Mouse (Mus musculus): ENCODE measurements around the gene Olfr1044.
"Not testable (repeated sequence)": the region's sequence is repeated elsewhere in the genome, so short reads cannot be mapped to it uniquely, and the experiment has no call there.

Gene Olfr1044

GRCm38 (mm10) chr2:86177720-86178119, at the start of gene Olfr1044:
Olfr1044 (minus strand) TSS chr2:86177820.
- H3K4me1 ChIP-seq (replicated peaks; ENCODE audit: low read depth, low read length): peaks cover 15% of the 10 kb centered on the region
- no peak within 1 kb of the TSS for H3K4me3 ChIP-seq (replicated peaks; ENCODE audit: low read length)
- TF ChIP-seq POU5F1 (IDR thresholded peaks at IDR 0.05; ENCODE audit: borderline replicate concordance, low read length): no peak
- TF ChIP-seq NANOG (IDR thresholded peaks at IDR 0.05; ENCODE audit: borderline replicate concordance, low read length): no peak
- no peak for TF ChIP-seq CTCF (conservative IDR thresholded peaks at IDR 0.05; ENCODE audit: low read length)
- no peaks in the 10 kb centered on the region for H3K36me3 ChIP-seq (ENCODE audit: insufficient read depth, low read length)
- no peaks in the 10 kb centered on the region for H3K9me3 ChIP-seq (ENCODE audit: low read length)
- no peaks in the 10 kb centered on the region for H3K27me3 ChIP-seq (ENCODE audit: insufficient read depth, low read length)

- no peak for TF ChIP-seq NANOG (IDR thresholded peaks at IDR 0.05; ENCODE audit: borderline replicate concordance, low read length)
- no peak for TF ChIP-seq CTCF (conservative IDR thresholded peaks at IDR 0.05; ENCODE audit: low read length)
- TF ChIP-seq POU5F1 (IDR thresholded peaks at IDR 0.05; ENCODE audit: borderline replicate concordance, low read length): no peak
- no peaks in the 10 kb centered on the region for H3K27me3 ChIP-seq (ENCODE audit: insufficient read depth, low read length)
- H3K4me3 ChIP-seq (replicated peaks; ENCODE audit: low read length): no peak within 1 kb of the TSS
- no peaks in the 10 kb centered on the region for H3K36me3 ChIP-seq (ENCODE audit: insufficient read depth, low read length)
- H3K9me3 ChIP-seq (ENCODE audit: low read length): no peaks in the 10 kb centered on the region
- H3K4me1 ChIP-seq (replicated peaks; ENCODE audit: low read depth, low read length): no peaks in the 10 kb centered on the region
These were observed 41.6 kb upstream of the Olfr1044 start, which contains the start of gene Olfr1046 for GRCm38 (mm10) chr2:86219214-86219613. Olfr1046 (minus strand) TSS chr2:86219314.

GRCm38 (mm10) chr2:86202909-86203308, 25.3 kb upstream of the Olfr1044 start, which contains the start of gene Olfr1045:
Olfr1045 (minus strand) TSS chr2:86203009.
- no peaks in the 10 kb centered on the region for H3K9me3 ChIP-seq (ENCODE audit: low read length)
- no peaks in the 10 kb centered on the region for H3K27me3 ChIP-seq (ENCODE audit: insufficient read depth, low read length)
- TF ChIP-seq POU5F1 (IDR thresholded peaks at IDR 0.05; ENCODE audit: borderline replicate concordance, low read length) (no peak), NANOG (IDR thresholded peaks at IDR 0.05; ENCODE audit: borderline replicate concordance, low read length) (no peak), CTCF (conservative IDR thresholded peaks at IDR 0.05; ENCODE audit: low read length) (no peak)
- H3K36me3 ChIP-seq (ENCODE audit: insufficient read depth, low read length): no peaks in the 10 kb centered on the region
- H3K4me1 ChIP-seq (replicated peaks; ENCODE audit: low read depth, low read length): no peaks in the 10 kb centered on the region
- no peak within 1 kb of the TSS for H3K4me3 ChIP-seq (replicated peaks; ENCODE audit: low read length)

GRCm38 (mm10) chr2:86195863-86196262, 18.2 kb upstream of the Olfr1044 start:
- Histone ChIP-seq H3K4me3 (replicated peaks; ENCODE audit: low read length) (no peak overlapping the region), H3K36me3 (ENCODE audit: insufficient read depth, low read length) (no peaks in the 10 kb centered on the region), H3K4me1 (replicated peaks; ENCODE audit: low read depth, low read length) (no peaks in the 10 kb centered on the region), H3K9me3 (ENCODE audit: low read length) (peaks cover 5% of the 10 kb centered on the region), H3K27me3 (ENCODE audit: insufficient read depth, low read length) (no peaks in the 10 kb centered on the region)
- no peak for TF ChIP-seq NANOG (IDR thresholded peaks at IDR 0.05; ENCODE audit: borderline replicate concordance, low read length)
- TF ChIP-seq POU5F1 (IDR thresholded peaks at IDR 0.05; ENCODE audit: borderline replicate concordance, low read length): no peak
- no peak for TF ChIP-seq CTCF (conservative IDR thresholded peaks at IDR 0.05; ENCODE audit: low read length)

GRCm38 (mm10) chr2:86185583-86185982, 8.0 kb upstream of the Olfr1044 start, which contains the start of gene Olfr52:
Olfr52 (minus strand) TSS chr2:86185683.
- Histone ChIP-seq H3K4me3 (replicated peaks; ENCODE audit: low read length) (no peak within 1 kb of the TSS), H3K9me3 (ENCODE audit: low read length) (no peaks in the 10 kb centered on the region), H3K4me1 (replicated peaks; ENCODE audit: low read depth, low read length) (peaks cover 6% of the 10 kb centered on the region; the same call in 1 of the 2 replicates), H3K27me3 (ENCODE audit: insufficient read depth, low read length) (no peaks in the 10 kb centered on the region), H3K36me3 (ENCODE audit: insufficient read depth, low read length) (no peaks in the 10 kb centered on the region)
- TF ChIP-seq NANOG (IDR thresholded peaks at IDR 0.05; ENCODE audit: borderline replicate concordance, low read length) (no peak), CTCF (conservative IDR thresholded peaks at IDR 0.05; ENCODE audit: low read length) (no peak), POU5F1 (IDR thresholded peaks at IDR 0.05; ENCODE audit: borderline replicate concordance, low read length) (no peak)

- TF ChIP-seq POU5F1 (IDR thresholded peaks at IDR 0.05; ENCODE audit: borderline replicate concordance, low read length): no peak
- TF ChIP-seq NANOG (IDR thresholded peaks at IDR 0.05; ENCODE audit: borderline replicate concordance, low read length): peak; percentile 74
- no peak for TF ChIP-seq CTCF (conservative IDR thresholded peaks at IDR 0.05; ENCODE audit: low read length)
- Histone ChIP-seq H3K9me3 (ENCODE audit: low read length) (no peaks in the 10 kb centered on the region), H3K36me3 (ENCODE audit: insufficient read depth, low read length) (no peaks in the 10 kb centered on the region), H3K4me1 (replicated peaks; ENCODE audit: low read depth, low read length) (peaks cover 20% of the 10 kb centered on the region), H3K27me3 (ENCODE audit: insufficient read depth, low read length) (no peaks in the 10 kb centered on the region), H3K4me3 (replicated peaks; ENCODE audit: low read length) (no peak overlapping the region)
These were observed 2.3 kb upstream of the Olfr1044 start for GRCm38 (mm10) chr2:86179950-86180349.

GRCm38 (mm10) chr2:86175422-86175821, 2.2 kb downstream of the Olfr1044 start:
- not testable (repeated sequence) for H3K9me3 ChIP-seq (ENCODE audit: low read length); H3K4me3 ChIP-seq (replicated peaks; ENCODE audit: low read length); H3K27me3 ChIP-seq (ENCODE audit: insufficient read depth, low read length); H3K36me3 ChIP-seq (ENCODE audit: insufficient read depth, low read length)
- 0 out of 2 replicates have a peak, but pooled peaks have one; percentile 16 for TF ChIP-seq NANOG (IDR thresholded peaks at IDR 0.05; ENCODE audit: borderline replicate concordance, low read length)
- peaks cover 15% of the 10 kb centered on the region for H3K4me1 ChIP-seq (replicated peaks; ENCODE audit: low read depth, low read length)

GRCm38 (mm10) chr2:86167422-86167821, 10.2 kb downstream of the Olfr1044 start, which contains the start of gene Olfr1043:
Olfr1043 (minus strand) TSS chr2:86167522.
- no peak within 1 kb of the TSS for H3K4me3 ChIP-seq (replicated peaks; ENCODE audit: low read length)
- no peaks in the 10 kb centered on the region for H3K9me3 ChIP-seq (ENCODE audit: low read length)
- no peak for TF ChIP-seq NANOG (IDR thresholded peaks at IDR 0.05; ENCODE audit: borderline replicate concordance, low read length)
- TF ChIP-seq POU5F1 (IDR thresholded peaks at IDR 0.05; ENCODE audit: borderline replicate concordance, low read length): no peak
- TF ChIP-seq CTCF (conservative IDR thresholded peaks at IDR 0.05; ENCODE audit: low read length): no peak
- no peaks in the 10 kb centered on the region for H3K27me3 ChIP-seq (ENCODE audit: insufficient read depth, low read length)
- no peaks in the 10 kb centered on the region for H3K36me3 ChIP-seq (ENCODE audit: insufficient read depth, low read length)
- no peaks in the 10 kb centered on the region for H3K4me1 ChIP-seq (replicated peaks; ENCODE audit: low read depth, low read length)

GRCm38 (mm10) chr2:86161738-86162137, 15.9 kb downstream of the Olfr1044 start, which contains the start of gene Olfr1042:
Olfr1042 (minus strand) TSS chr2:86161838.
- no peak for TF ChIP-seq NANOG (IDR thresholded peaks at IDR 0.05; ENCODE audit: borderline replicate concordance, low read length)
- no peak for TF ChIP-seq POU5F1 (IDR thresholded peaks at IDR 0.05; ENCODE audit: borderline replicate concordance, low read length)
- no peak for TF ChIP-seq CTCF (conservative IDR thresholded peaks at IDR 0.05; ENCODE audit: low read length)

More at GRCm38 (mm10) chr2:86161738-86162137, 15.9 kb downstream of the Olfr1044 start, which contains the start of gene Olfr1042:
- no peaks in the 10 kb centered on the region for H3K9me3 ChIP-seq (ENCODE audit: low read length)
- H3K4me1 ChIP-seq (replicated peaks; ENCODE audit: low read depth, low read length): no peaks in the 10 kb centered on the region
- H3K4me3 ChIP-seq (replicated peaks; ENCODE audit: low read length): no peak within 1 kb of the TSS
- no peaks in the 10 kb centered on the region for H3K27me3 ChIP-seq (ENCODE audit: insufficient read depth, low read length)
- H3K36me3 ChIP-seq (ENCODE audit: insufficient read depth, low read length): no peaks in the 10 kb centered on the region

All from E14TG2a.4 (cell line).